In genomic region chr4:117525990-117526389, GRCm38 (mm10) we compare ENCODE assay signal across 13 mouse cellular contexts.
"Had no signal": no experiment of that assay in that cellular context is flagged by ENCODE, and none has a peak within 500 bp of the region (broad histone marks: within the 10 kb centered on the region; RNA-seq: fewer than 3 reads in every experiment).

No protein-coding gene starts in this region.

- H3K36me3 ChIP-seq: limb, embryonic 13.5 days; midbrain, embryonic 12.5 days had no signal

- H3K9ac ChIP-seq: limb, embryonic 13.5 days; midbrain, embryonic 12.5 days had no signal

- H3K4me2 ChIP-seq: limb, embryonic 13.5 days; midbrain, embryonic 12.5 days had no signal

- H3K4me3 ChIP-seq: layer of hippocampus, adult 2 months; limb, embryonic 13.5 days; midbrain, embryonic 12.5 days had no signal

- H3K27ac ChIP-seq: layer of hippocampus, adult 2 months; limb, embryonic 13.5 days; midbrain, embryonic 12.5 days had no signal

- H3K9me3 ChIP-seq: limb, embryonic 13.5 days; midbrain, embryonic 12.5 days had no signal

- ATAC-seq: intestine, embryonic 16.5 days; midbrain, embryonic 16.5 days had no signal

- DNase-seq: kidney, adult 8-10 months; kidney, postnatal 36 days; left cerebral cortex, postnatal 4 days; lung, adult 18-20 months; lung, postnatal 36 days; right cerebral cortex, adult 18-20 months; right cerebral cortex, postnatal 25 days; thymus, postnatal 36 days had no signal
